Mouse (Mus musculus) urinary bladder, adult 2 months (tissue): Measurements from ENCODE around the gene Reln. TPM values are rescaled to one million over a fixed set of nuclear protein-coding genes. Genes with fewer than 3 reads are reported as not detected.

Experiments used
- DNase-seq: peaks from one replicate; pipeline ENCODE4 v3.0.0; 2022; ENCODE audit warnings: low spot score
- polyA plus RNA-seq: library from polyadenylated mRNA; depleted of rRNA; stranded (reverse); fragments of >200 nt; gene quantifications from 2 replicates; pipeline ENCODE4 v1.2.3, GENCODE M21; 2012

Reln gene
- polyA plus RNA-seq, 1 experiment, result 12.8 TPM

- DNase-seq, result no peak
Measured at GRCm38 (mm10) chr5:22007304-22008059, 337.0 kb downstream of the Reln start.

- DNase-seq, result no peak
Measured at GRCm38 (mm10) chr5:22003858-22004257, 340.6 kb downstream of the Reln start.

GRCm38 (mm10) chr5:21987711-21988110, 356.8 kb downstream of the Reln start:
- no peak for DNase-seq

- DNase-seq, result no peak
Measured at GRCm38 (mm10) chr5:21986311-21986710, 358.2 kb downstream of the Reln start.

GRCm38 (mm10) chr5:21983021-21983667, 361.4 kb downstream of the Reln start:
- DNase-seq, result no peak

DNA sequence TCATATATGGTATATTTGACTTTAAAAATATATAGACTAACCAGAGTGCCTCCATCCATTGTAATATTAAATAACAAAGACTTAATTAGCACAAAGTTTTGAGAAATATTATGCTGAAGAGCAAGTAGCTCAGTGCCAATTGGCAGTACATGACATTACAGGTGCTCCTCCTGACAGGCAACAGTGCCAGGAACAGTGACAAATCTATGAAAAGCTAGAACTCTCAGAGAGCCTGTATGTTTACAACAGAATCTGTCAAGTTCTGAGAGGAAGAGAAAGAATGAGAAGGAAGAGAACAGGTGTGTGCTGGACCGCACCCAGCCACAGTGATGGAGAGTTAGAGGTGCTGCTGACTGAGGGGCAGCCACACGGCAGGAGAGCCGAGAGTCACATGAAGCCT, 363.3 kb downstream of the Reln start:
- no peak for DNase-seq

- no peak for DNase-seq
Measured at GRCm38 (mm10) chr5:21980544-21980943, 364.0 kb downstream of the Reln start.

- no peak for DNase-seq
Measured at GRCm38 (mm10) chr5:21973266-21974010, 371.1 kb downstream of the Reln start.

DNA sequence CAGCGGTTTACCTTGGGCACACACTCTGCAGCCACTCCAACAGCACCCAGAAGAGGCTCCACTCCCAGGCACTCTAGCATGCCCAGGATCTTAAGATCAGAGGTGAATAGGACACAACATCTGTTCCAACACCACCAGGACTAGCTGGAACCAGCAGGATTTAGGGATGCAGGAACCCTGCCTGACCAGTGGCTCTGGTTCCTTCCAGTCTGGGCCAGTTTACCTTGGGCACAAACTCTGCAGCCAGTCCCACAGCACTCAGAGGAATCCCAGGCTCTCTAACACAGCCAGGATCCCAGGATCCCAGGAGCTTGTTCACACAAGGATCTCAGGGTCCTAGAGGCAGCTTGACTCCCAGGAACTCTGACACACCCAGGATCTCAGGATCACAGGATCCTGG, 382.7 kb downstream of the Reln start:
- no peak for DNase-seq

DNA sequence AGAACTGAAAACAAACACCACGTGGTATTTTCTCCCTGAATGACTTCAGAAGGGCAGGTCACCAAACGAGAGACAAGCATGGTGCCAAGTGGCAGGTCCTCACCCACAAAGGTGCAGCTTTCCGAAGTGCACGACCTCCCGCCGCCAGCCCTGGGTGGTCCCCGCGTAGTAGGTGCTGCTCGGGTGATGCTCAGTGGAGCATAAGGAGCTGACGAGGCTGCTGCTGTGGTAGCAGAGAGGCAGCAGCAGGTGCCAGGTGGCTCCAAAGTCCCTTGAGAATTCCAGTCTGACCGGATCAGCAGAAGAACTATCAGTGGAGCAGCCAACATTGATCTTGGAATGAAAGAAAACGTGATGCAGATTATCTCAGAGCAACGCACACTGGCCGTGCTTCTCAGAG, 384.4 kb downstream of the Reln start:
- no peak for DNase-seq

- DNase-seq, result no peak
Measured at GRCm38 (mm10) chr5:21957586-21957985, 386.9 kb downstream of the Reln start.

DNA sequence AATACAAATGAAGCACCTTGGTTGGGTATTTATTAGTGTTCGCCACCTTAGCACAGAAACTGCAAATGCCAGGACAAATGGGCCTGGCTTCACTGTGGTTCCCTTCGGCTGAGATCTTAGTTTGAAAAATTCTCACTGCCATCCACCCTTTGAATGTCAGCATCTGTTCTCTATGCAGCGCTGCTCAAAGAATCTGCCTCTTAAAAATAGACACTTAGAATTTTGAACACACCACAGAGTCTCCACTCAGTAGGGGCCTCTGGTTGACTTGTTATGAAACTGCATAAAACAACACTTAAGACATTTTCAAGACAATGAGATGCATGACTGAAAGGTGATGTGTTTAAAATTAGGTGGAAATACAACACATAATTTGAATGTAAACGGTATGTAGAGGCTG, 387.4 kb downstream of the Reln start:
- no peak for DNase-seq

DNA sequence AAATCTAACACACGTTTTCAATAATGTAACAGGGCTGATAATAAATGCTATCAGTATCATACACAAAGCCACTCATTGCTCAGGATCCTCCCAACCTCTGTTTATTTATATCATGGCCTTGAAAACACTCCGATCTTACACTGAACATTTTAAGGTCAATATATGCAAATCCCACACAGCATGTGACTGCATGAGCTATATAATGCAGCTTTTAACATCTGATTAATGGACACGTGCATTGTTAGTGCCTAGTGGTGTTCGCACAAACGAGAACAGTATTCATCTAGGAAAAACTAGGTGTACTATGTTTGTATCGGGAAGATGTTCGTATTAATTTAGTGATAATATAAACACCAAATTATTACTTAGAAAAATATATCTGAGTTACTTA, 395.0 kb downstream of the Reln start:
- DNase-seq, result no peak

DNA sequence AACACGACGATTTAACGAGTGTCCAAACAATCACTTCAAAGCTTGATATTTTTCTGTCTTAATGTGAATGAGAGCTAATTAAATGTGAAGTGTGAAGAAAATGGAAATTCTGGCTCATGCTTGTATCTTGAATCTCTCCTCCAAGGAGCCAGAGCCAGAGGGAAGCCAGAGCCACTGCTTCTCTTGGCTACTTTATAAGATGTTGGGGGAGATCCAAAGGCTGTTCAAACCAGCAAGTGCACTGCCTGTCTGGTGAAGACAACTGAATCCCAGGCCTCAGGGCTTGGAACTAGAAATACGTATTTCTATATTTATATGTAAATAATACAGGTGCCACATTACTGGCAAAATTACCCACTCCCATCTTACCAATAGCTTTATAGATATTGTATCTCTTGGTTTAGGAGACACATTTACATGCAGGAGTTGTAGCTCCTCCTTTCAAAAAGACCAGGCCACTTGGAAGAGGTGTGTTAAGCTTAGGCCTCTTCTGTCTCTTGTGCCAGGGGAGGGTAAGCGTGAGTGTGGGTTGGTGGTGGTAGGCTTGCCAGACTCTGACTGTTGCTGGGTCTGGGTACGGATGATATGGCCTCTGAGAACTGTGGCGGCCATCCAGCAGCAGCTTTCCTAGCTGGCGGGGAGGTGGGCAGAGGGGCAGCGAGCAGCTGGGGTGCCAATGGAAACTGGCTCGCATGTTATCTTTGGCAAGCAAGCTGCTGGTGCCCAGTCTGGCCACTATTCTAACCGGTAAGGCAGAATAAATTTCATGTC, 395.6 kb downstream of the Reln start:
- no peak for DNase-seq

DNA sequence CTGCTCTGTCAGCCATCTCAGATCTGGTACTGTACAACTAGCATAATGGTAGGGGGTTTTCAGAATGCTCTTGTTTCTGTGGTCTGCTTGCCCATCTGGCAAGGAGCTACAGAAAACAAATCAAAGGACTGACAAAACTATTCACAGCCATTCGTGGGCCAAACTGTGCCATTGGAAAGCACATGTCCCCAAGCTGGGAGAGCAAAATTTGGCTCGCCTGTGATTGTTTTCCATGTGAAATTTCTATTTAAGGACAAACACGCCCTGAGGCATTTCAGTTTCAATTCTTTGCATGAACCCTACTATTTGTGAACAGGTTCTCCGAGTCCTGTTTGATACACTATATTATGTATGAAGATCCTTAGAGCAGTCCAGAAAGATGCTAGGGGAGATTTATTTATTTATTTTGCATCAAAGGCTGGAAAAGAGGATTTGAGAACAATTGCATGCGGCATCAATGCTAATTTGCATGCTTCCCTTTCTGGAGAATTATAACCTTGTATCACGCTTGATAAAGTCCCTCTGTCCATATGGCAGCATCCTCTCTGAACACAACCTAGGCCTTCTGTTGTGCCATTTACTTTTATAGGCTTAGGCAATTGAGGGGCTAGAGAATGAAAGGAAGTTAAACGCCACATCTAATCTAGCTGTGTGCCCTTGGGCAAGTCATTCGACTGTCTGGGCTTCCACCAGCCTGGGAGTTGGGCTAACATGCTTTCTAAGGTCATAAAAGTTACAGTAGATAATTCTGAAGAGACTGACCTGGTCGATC, 396.7 kb downstream of the Reln start:
- no peak for DNase-seq

GRCm38 (mm10) chr5:21944579-21944978, 399.9 kb downstream of the Reln start:
- DNase-seq, result no peak

GRCm38 (mm10) chr5:21939405-21939804, 405.1 kb downstream of the Reln start:
- no peak for DNase-seq

GRCm38 (mm10) chr5:21938138-21938537, 406.4 kb downstream of the Reln start:
- DNase-seq, result no peak

- no peak for DNase-seq
Measured at GRCm38 (mm10) chr5:21936627-21937026, 407.9 kb downstream of the Reln start.

DNA sequence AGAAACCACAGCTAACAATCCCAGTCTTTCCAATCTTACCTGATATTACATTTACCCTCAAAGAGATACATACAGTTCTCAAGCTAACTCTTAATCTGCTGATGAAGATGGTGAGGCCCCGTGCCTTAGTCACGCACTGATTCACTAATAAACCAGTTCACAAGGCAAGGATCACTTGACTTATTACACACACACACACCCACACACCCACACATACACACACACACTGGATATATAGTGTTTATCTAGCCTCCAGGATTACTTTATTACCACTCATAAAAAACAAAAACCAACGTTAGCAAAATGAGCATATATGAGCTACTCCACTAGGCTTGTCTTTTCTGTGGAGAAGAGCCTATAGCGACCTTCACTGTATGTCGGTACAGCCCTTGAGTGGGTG, 408.4 kb downstream of the Reln start:
- no peak for DNase-seq

DNA sequence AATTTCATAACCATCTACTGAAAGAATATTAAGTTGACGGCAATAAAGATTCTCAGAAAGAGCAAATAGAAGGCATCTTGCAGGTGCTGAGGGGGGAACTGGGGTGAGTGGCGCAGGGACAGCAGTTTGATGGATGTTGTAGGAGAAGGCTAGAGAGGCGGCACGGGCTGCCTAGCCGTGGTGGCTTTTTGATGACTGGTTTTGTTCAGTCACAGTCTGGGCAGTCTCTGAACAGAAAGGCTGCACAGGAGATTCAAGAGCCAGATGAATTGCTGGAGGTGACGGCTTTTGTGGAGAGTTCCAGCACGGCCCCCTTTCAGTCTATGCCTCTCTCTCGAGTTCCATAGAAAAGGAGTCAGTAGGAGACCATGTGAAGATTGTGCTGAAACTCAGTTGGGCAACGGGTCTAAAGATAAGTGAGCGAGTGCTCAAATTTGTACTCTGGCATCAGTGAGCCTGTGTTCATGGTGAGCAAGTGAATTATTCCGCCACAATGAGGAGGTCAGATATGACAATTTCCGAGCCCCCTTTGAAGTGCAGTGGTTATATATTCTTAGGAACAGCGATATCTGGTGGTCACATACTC, 409.6 kb downstream of the Reln start:
- DNase-seq, result no peak
